Mouse (Mus musculus) frontal cortex, postnatal 10 days (tissue): ENCODE data around the gene Chd1.

Experiments used
- DNase-seq, 2 experiments: peaks; one replicate each; pipeline ENCODE4 v3.0.0; 2022; ENCODE audit warnings: low spot score in 2 of 2, mixed read lengths in 1 of 2

The Chd1 gene

DNA sequence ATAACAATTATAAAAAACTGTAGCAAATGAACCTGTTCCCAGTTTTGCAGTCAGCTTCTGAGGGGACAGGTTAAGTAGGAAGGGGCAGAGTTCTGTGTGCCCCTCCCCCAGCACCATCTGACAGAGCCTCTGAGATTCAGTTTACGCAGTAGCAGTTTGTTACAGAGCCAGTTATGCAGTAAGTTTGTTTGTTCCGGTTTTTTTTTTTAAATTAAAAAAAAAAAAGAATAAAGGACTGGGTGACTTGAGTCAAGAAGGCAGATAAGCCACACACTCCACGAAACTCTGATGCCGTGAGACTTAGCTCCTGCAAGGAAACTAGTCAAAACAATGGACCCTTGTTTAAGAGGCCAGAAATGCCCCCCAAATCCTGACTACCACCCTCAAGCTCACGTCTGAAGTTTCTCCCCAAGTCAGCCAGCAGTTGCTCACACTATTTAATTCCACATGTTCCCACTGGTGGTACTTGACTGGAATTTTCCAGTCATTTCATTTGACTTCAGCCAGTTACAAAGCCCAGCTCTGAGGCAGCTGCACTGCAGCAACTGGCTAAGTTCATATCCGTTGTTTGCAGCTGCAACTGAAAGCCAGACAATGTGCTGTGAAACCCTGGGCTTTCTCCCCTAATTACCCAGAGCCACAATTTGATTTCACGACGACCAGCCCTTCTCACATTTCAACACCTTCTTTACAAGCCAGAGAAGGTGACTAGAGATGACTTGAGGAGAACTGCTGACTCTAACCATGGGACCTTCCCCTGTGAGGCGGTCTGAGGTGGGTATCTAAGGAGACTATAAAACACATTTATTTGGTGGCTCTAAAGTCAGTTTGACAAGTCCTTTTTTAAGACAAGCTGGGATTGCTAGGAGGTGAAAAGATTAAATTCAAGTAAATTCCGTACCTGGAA is 104.0 kb downstream of the Chd1 start:
- no peak for DNase-seq

DNA sequence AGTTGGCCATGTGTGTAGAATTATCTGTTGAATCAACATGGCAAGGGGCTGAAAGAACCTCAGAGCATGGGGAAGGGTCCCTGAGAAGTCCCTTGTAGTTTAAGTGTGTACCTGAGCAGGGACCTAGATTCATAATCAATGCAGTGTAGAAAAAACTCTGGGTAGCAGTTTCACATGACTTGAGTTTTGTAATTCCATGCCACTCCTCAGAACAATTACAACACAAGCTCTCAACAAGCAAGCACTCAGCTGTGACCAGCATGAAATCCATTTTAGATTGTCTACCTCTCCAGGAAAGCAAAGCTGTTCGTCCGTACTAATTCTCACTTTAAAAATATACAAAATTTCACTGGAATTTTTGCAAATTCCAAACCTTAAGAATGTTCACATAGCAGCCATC is 105.2 kb downstream of the Chd1 start:
- no peak for DNase-seq

DNA sequence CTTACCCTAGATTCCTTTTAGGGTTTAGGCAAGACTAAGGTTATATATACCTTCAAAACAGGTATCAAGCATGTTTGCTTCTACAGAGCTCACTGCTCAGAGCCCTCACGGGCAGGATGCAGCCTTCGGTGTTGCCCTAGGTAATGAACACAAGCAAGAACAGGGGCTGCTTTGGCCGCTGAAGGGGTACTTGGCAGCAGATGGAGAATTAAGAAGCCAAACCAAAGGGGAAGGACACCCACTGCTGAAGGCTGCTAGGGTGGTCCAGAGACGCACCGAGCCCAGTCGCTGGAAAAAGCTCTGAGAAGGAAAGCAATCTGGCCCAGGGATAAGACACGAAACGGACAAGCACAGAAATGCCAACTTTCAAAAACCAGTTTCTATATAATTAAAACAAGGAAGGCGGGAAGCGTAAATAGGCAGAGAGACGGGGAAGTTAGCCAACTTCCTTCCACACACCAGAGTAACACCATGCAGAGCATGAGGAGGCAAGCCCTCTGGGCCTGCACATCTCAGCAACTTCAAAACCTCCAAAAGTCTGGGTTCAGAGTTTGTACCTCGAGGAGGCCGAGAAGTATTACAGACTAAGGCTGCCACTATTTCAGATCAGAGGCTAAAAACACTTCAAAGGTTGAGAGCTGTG is 107.5 kb downstream of the Chd1 start:
- DNase-seq: no peak

DNA sequence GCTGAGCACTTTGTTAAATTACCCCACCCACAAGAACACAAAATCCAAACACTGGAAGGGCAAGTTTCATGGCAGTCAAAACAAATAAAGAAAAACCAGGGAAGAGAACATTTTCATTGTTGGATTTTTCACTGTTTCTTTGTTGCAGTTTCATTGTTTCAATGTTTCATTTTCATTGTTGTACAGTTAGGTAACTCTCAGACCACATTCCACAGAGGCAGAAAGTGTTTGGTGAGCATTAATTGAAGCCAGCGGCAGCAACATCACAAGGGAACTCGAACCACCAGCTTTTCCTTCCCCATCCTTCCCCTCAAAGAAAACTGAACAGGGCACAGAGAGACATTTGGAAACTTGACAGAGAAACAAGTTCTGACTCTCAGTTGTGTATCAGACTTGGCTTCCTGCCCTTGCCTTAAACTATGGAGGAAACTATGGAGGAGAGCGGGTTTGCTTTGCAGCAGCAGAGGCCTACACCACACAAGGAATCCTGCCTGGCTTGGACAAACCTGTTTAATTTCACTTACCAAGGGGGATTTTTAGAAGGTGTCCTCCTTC is 109.0 kb downstream of the Chd1 start:
- no peak for DNase-seq

DNA sequence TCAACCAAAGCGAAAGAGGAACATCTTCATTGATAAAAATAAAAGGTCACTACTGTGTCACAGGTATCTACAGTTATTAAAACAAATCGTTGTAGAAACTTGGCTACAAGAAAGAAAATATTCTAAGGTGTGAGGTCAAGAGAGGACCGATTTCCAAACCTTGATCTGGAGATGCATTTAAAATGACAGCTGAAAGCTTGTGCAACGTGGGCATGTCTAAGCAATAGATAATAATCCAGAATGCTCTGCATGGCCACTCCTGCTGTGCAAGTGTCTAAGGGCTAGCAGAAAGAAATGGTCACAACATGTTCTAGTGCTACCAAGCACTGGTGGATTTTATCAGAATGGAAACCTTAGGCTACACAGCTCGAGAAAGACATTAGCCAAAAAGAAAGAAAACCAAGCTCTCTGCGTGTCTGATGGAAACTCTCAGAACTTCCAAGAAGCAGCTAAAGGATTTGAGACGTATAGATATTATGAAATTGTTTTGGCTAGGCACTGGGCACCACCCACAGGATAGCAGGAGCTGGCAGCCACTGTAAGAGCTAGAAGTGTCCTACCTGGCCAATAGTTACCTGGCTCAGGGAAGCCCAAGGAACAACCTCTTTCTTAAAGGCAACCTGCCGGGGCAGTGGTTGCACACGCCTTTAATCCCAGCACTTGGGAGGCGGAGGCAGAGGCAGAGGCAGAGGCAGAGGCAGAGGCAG is 110.7 kb downstream of the Chd1 start:
- no peak for DNase-seq

DNA sequence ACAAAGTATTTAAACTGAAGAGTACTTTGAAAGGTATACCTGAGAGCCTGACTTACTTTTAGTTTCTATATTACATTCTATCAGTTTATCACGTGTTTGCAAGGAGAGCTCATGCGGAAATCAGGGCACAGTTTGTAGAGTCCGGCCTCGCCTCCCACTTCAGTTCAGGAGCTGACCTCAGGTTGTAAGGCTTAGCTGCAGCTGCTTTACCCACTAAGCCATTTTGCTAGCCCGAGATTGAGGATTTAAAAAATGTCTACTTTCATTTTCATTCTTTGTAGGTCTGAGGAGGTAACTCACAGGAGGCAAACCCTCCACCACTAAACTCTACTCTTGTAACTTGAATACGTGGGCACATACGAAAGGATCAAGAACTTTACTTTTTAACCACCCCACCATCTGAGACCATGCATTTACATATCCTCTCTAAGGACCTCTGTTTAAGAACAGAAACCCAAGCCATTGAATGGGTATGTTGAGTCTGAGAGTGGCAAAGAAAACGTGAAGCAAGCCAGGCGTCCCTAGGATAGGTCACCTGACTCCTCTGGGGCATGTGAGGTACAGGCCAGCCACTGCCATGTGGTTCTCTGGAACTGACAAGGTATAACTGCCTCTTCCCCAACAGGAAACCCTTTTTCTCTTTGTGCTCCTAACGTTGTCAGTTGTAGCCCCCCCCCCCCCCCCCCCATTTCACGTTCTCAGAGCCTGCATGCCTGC is 111.8 kb downstream of the Chd1 start:
- no peak for DNase-seq

DNA sequence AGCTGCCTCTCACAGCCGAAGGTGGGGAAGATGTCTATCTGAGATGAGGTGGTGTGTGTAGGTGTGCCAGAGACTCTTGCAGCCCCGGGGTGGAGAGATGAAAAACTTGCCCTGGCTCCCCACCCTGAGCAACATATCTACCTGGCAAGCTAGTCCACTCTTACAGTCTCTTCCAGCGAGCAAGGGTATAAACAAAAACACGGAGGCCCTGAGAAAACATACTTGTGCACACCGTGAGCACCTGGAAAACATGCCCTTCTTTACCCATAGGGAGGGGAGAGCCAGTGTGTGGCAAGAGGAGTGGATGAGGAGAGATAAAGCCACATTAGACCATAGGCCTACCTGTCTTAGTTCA is 112.3 kb downstream of the Chd1 start:
- no peak for DNase-seq

DNA sequence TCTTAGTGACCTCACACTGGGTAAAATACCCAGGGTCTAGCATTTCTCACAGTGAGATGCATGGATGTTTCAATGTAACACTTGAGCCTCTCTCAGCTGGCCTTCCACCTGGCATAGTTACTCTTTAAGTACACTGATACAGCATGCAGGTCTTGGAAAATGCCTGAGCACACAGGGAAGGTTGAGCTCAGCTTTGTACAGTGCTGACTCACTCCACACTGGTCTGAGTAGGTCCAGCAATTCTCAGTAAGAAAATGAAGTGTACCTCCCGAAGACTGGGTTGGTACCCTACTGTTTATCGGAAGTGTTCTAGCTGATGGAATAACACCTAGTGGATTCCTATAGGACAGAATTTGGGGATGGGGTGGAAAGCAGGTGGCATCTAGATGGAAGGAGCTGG is 112.9 kb downstream of the Chd1 start:
- no peak for DNase-seq

DNA sequence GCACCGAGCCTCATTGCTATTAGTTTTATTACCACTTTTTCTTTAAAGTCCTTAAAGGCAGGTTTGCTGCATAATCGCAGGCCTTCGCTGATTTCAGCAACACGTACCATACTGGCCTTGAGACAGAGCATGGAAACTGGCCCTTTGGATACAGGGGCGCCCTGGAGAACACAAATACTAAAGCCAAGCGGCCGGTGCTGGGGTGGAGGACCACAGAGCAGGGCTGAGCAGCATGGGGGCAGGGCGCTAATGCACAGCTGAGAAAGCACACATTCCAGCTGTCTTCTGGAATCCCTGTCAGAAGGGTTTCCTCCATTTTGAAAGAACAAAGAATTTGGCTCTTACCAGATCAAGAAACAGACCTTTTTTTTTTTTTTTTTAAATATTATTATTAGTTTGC is 113.6 kb downstream of the Chd1 start:
- DNase-seq: no peak

DNA sequence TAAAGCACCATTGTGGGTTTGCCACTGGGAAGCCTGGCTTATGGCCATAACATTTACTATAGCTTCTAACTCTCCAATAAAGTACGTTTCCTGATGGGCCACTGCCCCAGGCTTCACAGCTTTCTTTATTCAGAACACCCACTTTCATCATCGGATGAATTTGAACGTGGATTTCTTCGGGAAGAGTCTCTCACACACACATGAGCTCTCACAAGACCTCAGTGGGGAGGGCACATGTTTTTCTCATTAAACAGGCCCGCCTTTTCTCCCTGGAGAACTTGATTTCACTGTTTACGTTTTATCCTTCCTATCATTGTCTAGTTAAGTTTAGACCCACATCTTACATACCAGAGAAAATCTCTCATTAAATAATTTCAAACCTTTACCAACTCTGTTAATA is 115.4 kb downstream of the Chd1 start:
- no peak for DNase-seq

DNA sequence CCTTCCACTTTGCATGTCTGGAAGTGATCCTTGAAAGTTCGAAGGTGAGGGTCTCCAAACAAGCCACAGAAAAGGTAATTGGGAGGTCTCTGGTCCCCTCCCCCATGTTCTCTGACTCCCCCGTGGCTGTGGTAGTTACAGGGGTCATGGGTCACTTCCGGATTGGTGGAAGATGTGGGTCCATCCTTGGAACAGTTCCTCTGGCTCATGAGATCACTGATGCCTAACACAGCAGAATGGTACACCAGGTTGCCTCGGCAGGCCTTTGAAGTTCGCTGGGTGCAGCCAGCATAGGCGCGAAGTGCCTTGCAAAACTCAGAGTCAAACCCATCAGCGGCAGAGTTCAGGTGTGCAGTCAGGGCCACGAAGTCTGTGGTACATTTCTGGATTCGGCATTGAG is 116.0 kb downstream of the Chd1 start:
- no peak for DNase-seq

DNA sequence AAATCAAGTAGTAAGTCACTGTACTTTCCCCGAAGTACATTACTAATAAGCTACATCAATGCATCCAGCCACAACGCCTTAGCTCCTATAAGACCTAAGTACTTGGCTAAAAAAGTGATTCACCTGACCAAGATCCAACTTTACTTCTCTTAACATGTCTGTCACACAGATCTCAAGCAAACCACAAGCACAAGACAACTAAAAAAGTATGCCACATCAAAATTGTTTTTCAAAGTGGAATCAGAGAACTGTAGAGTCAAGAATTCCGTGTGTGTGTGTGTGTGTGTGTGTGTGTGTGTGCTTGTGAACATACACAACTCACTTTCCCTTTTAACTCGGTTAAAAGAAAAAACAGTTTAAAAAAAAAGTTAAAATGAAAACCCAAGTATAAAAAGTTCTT is 116.9 kb downstream of the Chd1 start:
- no peak for DNase-seq
